Mouse (Mus musculus): Measurements from ENCODE around the gene Zmiz1.

GRCm38 (mm10) chr14:25481667-25482331 lies 22.8 kb downstream of the Zmiz1 start:
- TF ChIP-seq TAL1 (IDR thresholded peaks at IDR 0.05; ENCODE audit: low read length) (no peak), GATA1 (IDR thresholded peaks at IDR 0.05; ENCODE audit: low read length) (no peak)
